12 mouse cellular contexts compared by ENCODE assay signal in genomic region chr8:57623051-57623450, GRCm38 (mm10).
"Had no signal": no experiment of that assay in that cellular context is flagged by ENCODE, and none has a peak within 500 bp of the region (broad histone marks: within the 10 kb centered on the region; RNA-seq: fewer than 3 reads in every experiment).

No protein-coding gene starts in this region.

- DNase-seq: kidney, adult 9 months; kidney, postnatal 14 days; kidney, postnatal 4 days; left cerebral cortex, postnatal 4 days; liver, postnatal 0 days; lung, embryonic 14.5 days; right cerebral cortex, adult 18-20 months; right cerebral cortex, postnatal 14 days; right cerebral cortex, postnatal 4 days; thymus, postnatal 25 days had no signal

- ATAC-seq: liver, postnatal 0 days; lung, postnatal 0 days; midbrain, embryonic 15.5 days had no signal
